Mouse (Mus musculus): ENCODE measurements around the gene Ppil4. TPM values are rescaled to one million over a fixed set of nuclear protein-coding genes. Genes with fewer than 3 reads are reported as not detected.

The Ppil4 gene
- total RNA-seq, 2 experiments from 2014 or later = 27.3 to 36.6 TPM

- intact Hi-C loops (cut with DNase I) = no loop called here
- no peak for DNase-seq (ENCODE audit: low spot score in 2 of 2)
Observed at GRCm38 (mm10) chr10:7820171-7820570, 27.5 kb downstream of the Ppil4 start.

- no peak for DNase-seq (ENCODE audit: low spot score in 2 of 2)
- intact Hi-C loops (cut with DNase I) = no loop called here
Observed at GRCm38 (mm10) chr10:7821981-7822380, 29.3 kb downstream of the Ppil4 start.

GRCm38 (mm10) chr10:7824663-7825280, 32.1 kb downstream of the Ppil4 start:
- no peak for DNase-seq (ENCODE audit: low spot score in 2 of 2)
- intact Hi-C loops (cut with DNase I) = no loop called here

- intact Hi-C loops (cut with DNase I) = no loop called here
- DNase-seq (ENCODE audit: low spot score in 2 of 2) = no peak
Observed at GRCm38 (mm10) chr10:7825281-7825665, 32.6 kb downstream of the Ppil4 start.

- no peak for DNase-seq (ENCODE audit: low spot score in 2 of 2)
- intact Hi-C loops (cut with DNase I) = no loop called here
Observed at GRCm38 (mm10) chr10:7826106-7826505, 33.4 kb downstream of the Ppil4 start.

- intact Hi-C loops (cut with DNase I) = no loop called here
- no peak for DNase-seq (ENCODE audit: low spot score in 2 of 2)
Observed at GRCm38 (mm10) chr10:7832171-7832676, 39.5 kb downstream of the Ppil4 start, which contains the start of gene Zc3h12d. Gene Zc3h12d (plus strand): TSS chr10:7832470.

GRCm38 (mm10) chr10:7833377-7834165, 40.9 kb downstream of the Ppil4 start:
- intact Hi-C loops (cut with DNase I) = no loop called here
- DNase-seq (ENCODE audit: low spot score in 2 of 2) = no peak

GRCm38 (mm10) chr10:7834671-7835225, 42.1 kb downstream of the Ppil4 start:
- intact Hi-C loops (cut with DNase I) = no loop called here
- no peak for DNase-seq (ENCODE audit: low spot score in 2 of 2)

- intact Hi-C loops (cut with DNase I) = no loop called here
- no peak for DNase-seq (ENCODE audit: low spot score in 2 of 2)
Observed at GRCm38 (mm10) chr10:7836902-7837301, 44.2 kb downstream of the Ppil4 start.

GRCm38 (mm10) chr10:7837446-7837845, 44.8 kb downstream of the Ppil4 start:
- intact Hi-C loops (cut with DNase I) = no loop called here

GRCm38 (mm10) chr10:7838036-7838435, 45.3 kb downstream of the Ppil4 start:
- intact Hi-C loops (cut with DNase I) = no loop called here
- DNase-seq (ENCODE audit: low spot score in 2 of 2) = no peak

More at GRCm38 (mm10) chr10:7837446-7837845, 44.8 kb downstream of the Ppil4 start:
- DNase-seq (ENCODE audit: low spot score in 2 of 2) = no peak

GRCm38 (mm10) chr10:7838874-7839421, 46.3 kb downstream of the Ppil4 start:
- no peak for DNase-seq (ENCODE audit: low spot score in 2 of 2)
- intact Hi-C loops (cut with DNase I) = no loop called here

- DNase-seq (ENCODE audit: low spot score in 2 of 2) = no peak
- intact Hi-C loops (cut with DNase I) = no loop called here
Observed at GRCm38 (mm10) chr10:7839551-7840352, 47.1 kb downstream of the Ppil4 start.

- no peak for DNase-seq (ENCODE audit: low spot score in 2 of 2)
- intact Hi-C loops (cut with DNase I) = no loop called here
Observed at GRCm38 (mm10) chr10:7840353-7840733, 47.7 kb downstream of the Ppil4 start.

- intact Hi-C loops (cut with DNase I) = no loop called here
- no peak for DNase-seq (ENCODE audit: low spot score in 2 of 2)
Observed at GRCm38 (mm10) chr10:7840785-7841184, 48.1 kb downstream of the Ppil4 start.

GRCm38 (mm10) chr10:7841571-7842080, 48.9 kb downstream of the Ppil4 start:
- intact Hi-C loops (cut with DNase I) = no loop called here
- DNase-seq (ENCODE audit: low spot score in 2 of 2) = no peak

GRCm38 (mm10) chr10:7843181-7843580, 50.5 kb downstream of the Ppil4 start:
- DNase-seq (ENCODE audit: low spot score in 2 of 2) = no peak
- intact Hi-C loops (cut with DNase I) = no loop called here

GRCm38 (mm10) chr10:7844161-7844560, 51.5 kb downstream of the Ppil4 start:
- no peak for DNase-seq (ENCODE audit: low spot score in 2 of 2)
- intact Hi-C loops (cut with DNase I) = no loop called here

- intact Hi-C loops (cut with DNase I) = no loop called here
- no peak for DNase-seq (ENCODE audit: low spot score in 2 of 2)
Observed at GRCm38 (mm10) chr10:7845136-7845535, 52.4 kb downstream of the Ppil4 start.
